In genomic region chr4:130672161-130672560, GRCm38 (mm10) we compare ENCODE assay signal across 31 mouse cellular contexts. TPM values are rescaled to one million over a fixed set of nuclear protein-coding genes. Genes with fewer than 3 reads are reported as not detected.
A peak's percentile ranks its signal among the peaks of the same experiment; 100 is the strongest.
DNase-seq lines count a peak whose midpoint lies in the region; ATAC-seq and TF ChIP-seq lines count a peak whose summit lies in the region.
"Had no signal": no experiment of that assay in that cellular context is flagged by ENCODE, and none has a peak within 500 bp of the region (broad histone marks: within the 10 kb centered on the region; RNA-seq: fewer than 3 reads in every experiment).

No protein-coding gene starts in this region.

- ATAC-seq in liver, postnatal 0 days: no peak
- ATAC-seq in erythroblast, adult 5-6 weeks (replicated peaks; ENCODE audit: low FRiP score, poor library complexity, severe bottlenecking): 0 out of 2 replicates have a peak, but pooled peaks have one; percentile 4
- no peak for ATAC-seq in megakaryocyte, adult 5-6 weeks (ENCODE audit: poor library complexity, severe bottlenecking)
- ATAC-seq: forebrain, embryonic 13.5 days; hindbrain, postnatal 0 days; intestine, embryonic 15.5 days; Patski had no signal

- H3K27ac ChIP-seq in heart, embryonic 10.5 days: no peak overlapping the region
- 0 out of 2 replicates have a peak overlapping the region, but pooled peaks have one; percentile 16 for H3K27ac ChIP-seq in liver, postnatal 0 days (ENCODE audit: low read depth)
- H3K27ac ChIP-seq: forebrain, embryonic 13.5 days; hindbrain, embryonic 12.5 days; hindbrain, postnatal 0 days; intestine, embryonic 15.5 days; limb, embryonic 12.5 days; liver, embryonic 14.5 days; midbrain, embryonic 10.5 days; neural tube, embryonic 12.5 days; stomach, postnatal 0 days had no signal

- H3K4me1 ChIP-seq in heart, embryonic 10.5 days: peaks cover 21% of the 10 kb centered on the region
- H3K4me1 ChIP-seq in liver, postnatal 0 days (ENCODE audit: insufficient read depth): peaks cover 26% of the 10 kb centered on the region

- H3K27me3 ChIP-seq in heart, embryonic 10.5 days (ENCODE audit: insufficient read depth, poor library complexity, severe bottlenecking): no peaks in the 10 kb centered on the region
- no peaks in the 10 kb centered on the region for H3K27me3 ChIP-seq in liver, postnatal 0 days (ENCODE audit: insufficient read depth, low read length)
- H3K27me3 ChIP-seq: forebrain, embryonic 13.5 days; hindbrain, embryonic 12.5 days; intestine, embryonic 15.5 days; limb, embryonic 12.5 days; neural tube, embryonic 12.5 days; Patski had no signal

- peak; percentile 16 for DNase-seq in heart, embryonic 10.5 days (ENCODE audit: low spot score)
- DNase-seq in heart, postnatal 4 days: no peak
- DNase-seq in liver, postnatal 0 days: no peak
- DNase-seq in liver: no peak
- peak; percentile 11 for DNase-seq in lung, postnatal 14 days
- no peak for DNase-seq in layer of hippocampus, postnatal 36 days
- DNase-seq: adrenal gland, adult 2 months; adrenal gland, postnatal 36 days; cerebellum, adult 2 months; cerebellum, postnatal 14 days; gastrocnemius, postnatal 10 days; heart, postnatal 14 days; kidney, adult 2 months; kidney, postnatal 4 days; right cerebral cortex, postnatal 4 days; thymus, adult 18-20 months; thymus, postnatal 25 days had no signal

- H3K36me3 ChIP-seq in heart, embryonic 10.5 days: peaks cover 78% of the 10 kb centered on the region
- peaks cover 63% of the 10 kb centered on the region for H3K36me3 ChIP-seq in liver, postnatal 0 days (replicated peaks; ENCODE audit: insufficient read depth, low read length)

- no peaks in the 10 kb centered on the region for H3K9me3 ChIP-seq in heart, embryonic 10.5 days
- no peaks in the 10 kb centered on the region for H3K9me3 ChIP-seq in liver, postnatal 0 days (ENCODE audit: low read length)
- H3K9me3 ChIP-seq: forebrain, embryonic 13.5 days; hindbrain, embryonic 12.5 days; intestine, embryonic 15.5 days; limb, embryonic 12.5 days; midbrain, embryonic 10.5 days; neural tube, embryonic 12.5 days had no signal

- no peak for TF ChIP-seq CTCF in liver, postnatal 0 days (IDR thresholded peaks at IDR 0.05; ENCODE audit: low read depth)

- no peak overlapping the region for H3K9ac ChIP-seq in liver, postnatal 0 days (replicated peaks)
- H3K9ac ChIP-seq: forebrain, embryonic 13.5 days; hindbrain, embryonic 12.5 days; intestine, embryonic 15.5 days; limb, embryonic 12.5 days; liver, embryonic 14.5 days; neural tube, embryonic 12.5 days had no signal

- TF ChIP-seq EP300 in liver, postnatal 0 days (IDR thresholded peaks at IDR 0.05; ENCODE audit: low read depth): no peak

- no peak overlapping the region for H3K4me3 ChIP-seq in heart, embryonic 10.5 days
- no peak overlapping the region for H3K4me3 ChIP-seq in liver, postnatal 0 days (ENCODE audit: low read depth, low read length)
- H3K4me3 ChIP-seq: forebrain, embryonic 13.5 days; hindbrain, embryonic 12.5 days; intestine, embryonic 15.5 days; limb, embryonic 12.5 days; midbrain, embryonic 10.5 days; myocyte; neural tube, embryonic 12.5 days had no signal

- H3K4me2 ChIP-seq in liver, postnatal 0 days (ENCODE audit: low read depth, low read length): no peak overlapping the region
- H3K4me2 ChIP-seq: forebrain, embryonic 13.5 days; heart, embryonic 11.5 days; hindbrain, embryonic 12.5 days; intestine, embryonic 15.5 days; limb, embryonic 12.5 days; neural tube, embryonic 12.5 days had no signal

RNA-seq across cellular contexts. Expression of gene Pum1, which starts 9.0 kb away (rescaled TPM):
- polyA plus RNA-seq in heart, embryonic 10.5 days (2016; fragmentation: Nextera tagmentation; extraction: Ambion mirVana): 72.5 and 81.0 TPM in 2 replicates
- 10 to 100 TPM; 64.1 to 67.2 TPM for total RNA-seq in heart, postnatal 4 days (2021)
- polyA plus RNA-seq in liver, postnatal 0 days (2015; fragmentation: Nextera tagmentation; extraction: Ambion mirVana): 14.8 and 16.7 TPM in 2 replicates
- total RNA-seq in erythroblast, adult 5-6 weeks (2015; ENCODE audit: low replicate concordance): 166 TPM in 2 replicates
- 245 and 256 TPM in 2 replicates for total RNA-seq in erythroblast, adult 5-6 weeks (2017; ENCODE audit: low replicate concordance)
- 37.2 and 37.5 TPM in 2 replicates for total RNA-seq in megakaryocyte, adult 5-6 weeks (2015)
- total RNA-seq in megakaryocyte, adult 5-6 weeks (2017): 31.4 and 32.1 TPM in 2 replicates
- 100 to 1,000 TPM; 116 to 126 TPM for total RNA-seq in layer of hippocampus, postnatal 36 days (2021)

Comparison
In these comparisons a context has a peak if more than half of its experiments do, and no peak if none do; other contexts are left out.
1. DNase-seq: peak in heart, embryonic 10.5 days (single experiment) and lung, postnatal 14 days (single experiment); none in heart, postnatal 4 days (single experiment), liver, postnatal 0 days (single experiment), liver (single experiment) and layer of hippocampus, postnatal 36 days (0 of 2).